Mouse (Mus musculus): ENCODE data around the gene Calhm4.
"Not testable (repeated sequence)": the region's sequence is repeated elsewhere in the genome, so short reads cannot be mapped to it uniquely, and the experiment has no call there.

Calhm4 gene

GRCm38 (mm10) chr10:34044210-34044609 is at the start of gene Calhm4:
TSS of gene Calhm4 (minus strand) at chr10:34044310.
- no peak for DNase-seq

DNA sequence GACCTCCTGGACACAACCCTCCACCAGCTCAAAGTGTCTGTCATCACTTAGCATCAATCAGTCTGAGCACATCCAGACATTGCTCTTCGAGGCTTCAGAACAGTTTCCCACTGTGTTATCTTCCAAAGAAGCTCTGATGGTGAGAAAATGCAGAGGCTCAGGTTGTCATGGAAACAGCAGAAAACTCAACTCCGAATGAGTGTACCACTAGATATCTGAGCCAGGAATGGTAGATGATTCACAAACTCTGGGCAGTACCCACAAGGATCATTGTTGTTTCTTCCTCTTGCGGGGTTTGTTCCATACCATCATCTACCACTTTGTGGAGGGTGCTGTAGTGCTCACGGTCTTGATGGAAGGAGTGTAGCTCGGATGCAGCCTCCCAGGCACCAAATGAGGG is 47.8 kb upstream of the Calhm4 start:
- DNase-seq = no peak

GRCm38 (mm10) chr10:34090481-34090880 is 46.4 kb upstream of the Calhm4 start:
- DNase-seq = no peak

GRCm38 (mm10) chr10:34089517-34089916 is 45.4 kb upstream of the Calhm4 start:
- no peak for DNase-seq

- DNase-seq = no peak
Measured at GRCm38 (mm10) chr10:34088515-34088914, 44.4 kb upstream of the Calhm4 start.

- DNase-seq = no peak
Measured at GRCm38 (mm10) chr10:34086514-34086913, 42.4 kb upstream of the Calhm4 start.

- DNase-seq = no peak
Measured at GRCm38 (mm10) chr10:34074522-34075200, 30.6 kb upstream of the Calhm4 start.

DNA sequence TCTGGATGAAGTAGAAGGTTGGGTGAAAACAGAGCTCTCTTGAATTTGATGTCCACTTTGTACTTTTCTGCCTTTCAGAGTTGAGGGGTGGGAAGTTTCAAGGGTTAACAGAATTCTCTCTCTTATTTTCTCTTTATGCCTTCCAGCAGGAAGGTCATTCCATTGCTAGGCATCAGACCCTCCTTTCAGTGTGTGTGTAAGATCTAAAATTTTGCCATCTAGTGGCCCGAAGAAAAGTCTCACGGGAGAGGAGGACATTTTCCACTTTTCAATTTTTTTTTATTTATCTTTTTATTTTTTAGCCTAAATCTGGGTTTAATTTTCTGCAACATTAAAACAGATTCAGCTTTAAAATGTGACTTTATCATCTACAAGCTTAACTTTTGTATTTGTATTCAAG is 27.5 kb upstream of the Calhm4 start:
- no peak for DNase-seq

DNA sequence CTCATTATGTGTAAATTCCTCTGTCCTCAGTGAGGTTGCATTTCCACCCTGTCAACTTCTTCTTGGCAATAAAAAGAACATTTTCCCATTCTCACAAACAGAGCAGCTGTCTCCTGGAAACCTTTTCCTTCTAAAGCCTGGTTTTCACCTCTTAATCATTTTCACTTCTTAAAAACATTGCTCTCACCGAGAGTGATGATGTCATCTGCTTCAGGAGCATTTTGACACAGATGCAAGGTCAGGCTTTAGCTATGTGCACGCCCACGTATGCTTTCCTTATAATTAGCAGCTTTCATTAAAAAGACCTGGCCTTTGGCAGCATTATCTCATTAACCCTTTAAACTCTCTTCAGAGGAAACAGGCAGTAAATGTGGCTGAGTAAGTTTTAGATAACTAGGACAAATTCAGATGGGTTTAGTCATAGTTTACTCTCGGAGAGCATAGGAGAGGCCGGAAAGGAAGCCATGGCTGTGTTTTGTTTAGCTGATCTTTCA is 26.9 kb upstream of the Calhm4 start:
- peak; percentile 4 for DNase-seq

GRCm38 (mm10) chr10:34069606-34070005 is 25.5 kb upstream of the Calhm4 start:
- no peak for DNase-seq

GRCm38 (mm10) chr10:34066591-34066990 is 22.5 kb upstream of the Calhm4 start:
- DNase-seq = no peak

GRCm38 (mm10) chr10:34053987-34054386 is 9.9 kb upstream of the Calhm4 start:
- no peak for DNase-seq

DNA sequence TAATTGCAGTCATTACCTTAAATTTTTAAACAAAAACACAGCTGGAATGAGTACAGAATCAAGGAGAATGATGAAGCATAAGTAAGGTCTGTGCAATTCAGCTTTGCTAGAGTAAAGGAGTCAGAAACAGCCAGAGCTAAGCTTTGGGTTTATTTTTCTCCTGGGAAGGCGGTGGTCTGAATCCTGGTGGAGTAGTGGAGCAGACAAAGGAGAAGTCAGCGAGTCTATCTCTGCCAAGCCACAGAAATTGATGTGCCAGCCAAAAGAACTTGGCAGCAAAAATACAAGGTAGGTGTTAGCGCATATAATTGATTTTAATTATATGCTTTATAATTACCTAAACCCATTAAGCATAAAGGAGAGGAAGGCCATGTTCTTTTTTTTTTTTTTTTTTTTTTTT is 6.7 kb downstream of the Calhm4 start, which contains the start of gene Trappc3l:
Trappc3l (plus strand) TSS at position 197 of the 400 bp plus-strand sequence.
- DNase-seq = no peak

DNA sequence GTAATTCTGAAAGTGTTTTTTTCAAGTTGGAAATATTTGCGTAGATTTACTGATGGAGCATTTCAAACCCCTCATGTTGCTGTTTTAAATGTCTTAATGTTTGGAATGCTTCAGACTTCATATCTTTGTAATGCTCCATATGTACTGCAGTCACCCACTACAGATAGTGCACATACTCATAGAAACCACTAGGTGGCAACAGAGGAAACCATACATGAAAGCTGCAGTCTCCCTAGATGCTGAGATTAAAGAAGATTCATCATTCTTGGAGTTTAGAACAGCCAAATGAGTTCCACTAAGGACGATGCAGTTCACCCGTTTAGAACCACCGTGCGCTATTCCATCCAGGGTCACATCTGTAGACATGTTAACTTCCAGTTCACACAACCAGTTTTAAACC is 7.5 kb downstream of the Calhm4 start:
- peak; percentile 68 for DNase-seq

GRCm38 (mm10) chr10:34033630-34034305 is 10.3 kb downstream of the Calhm4 start:
- DNase-seq = peak; percentile 80

DNA sequence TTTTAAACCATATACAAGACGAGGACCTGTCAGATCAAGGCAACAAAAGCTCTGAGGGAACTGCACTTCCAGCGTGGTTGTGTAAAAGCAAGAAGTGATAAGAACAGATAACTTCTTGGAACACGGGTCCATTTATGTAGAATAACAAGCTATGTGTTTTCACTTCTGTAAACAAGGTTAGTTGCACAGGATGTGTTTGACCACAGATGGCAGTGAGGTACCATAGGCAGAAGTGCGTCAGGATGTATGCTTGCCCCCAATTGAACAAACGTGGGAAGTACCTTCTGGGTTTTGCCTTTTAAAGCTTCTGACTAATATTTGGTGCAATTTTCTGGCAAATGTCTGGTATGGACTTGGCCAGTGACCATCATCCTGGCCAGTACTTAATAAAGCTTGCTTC is 13.8 kb downstream of the Calhm4 start:
- DNase-seq = no peak

DNA sequence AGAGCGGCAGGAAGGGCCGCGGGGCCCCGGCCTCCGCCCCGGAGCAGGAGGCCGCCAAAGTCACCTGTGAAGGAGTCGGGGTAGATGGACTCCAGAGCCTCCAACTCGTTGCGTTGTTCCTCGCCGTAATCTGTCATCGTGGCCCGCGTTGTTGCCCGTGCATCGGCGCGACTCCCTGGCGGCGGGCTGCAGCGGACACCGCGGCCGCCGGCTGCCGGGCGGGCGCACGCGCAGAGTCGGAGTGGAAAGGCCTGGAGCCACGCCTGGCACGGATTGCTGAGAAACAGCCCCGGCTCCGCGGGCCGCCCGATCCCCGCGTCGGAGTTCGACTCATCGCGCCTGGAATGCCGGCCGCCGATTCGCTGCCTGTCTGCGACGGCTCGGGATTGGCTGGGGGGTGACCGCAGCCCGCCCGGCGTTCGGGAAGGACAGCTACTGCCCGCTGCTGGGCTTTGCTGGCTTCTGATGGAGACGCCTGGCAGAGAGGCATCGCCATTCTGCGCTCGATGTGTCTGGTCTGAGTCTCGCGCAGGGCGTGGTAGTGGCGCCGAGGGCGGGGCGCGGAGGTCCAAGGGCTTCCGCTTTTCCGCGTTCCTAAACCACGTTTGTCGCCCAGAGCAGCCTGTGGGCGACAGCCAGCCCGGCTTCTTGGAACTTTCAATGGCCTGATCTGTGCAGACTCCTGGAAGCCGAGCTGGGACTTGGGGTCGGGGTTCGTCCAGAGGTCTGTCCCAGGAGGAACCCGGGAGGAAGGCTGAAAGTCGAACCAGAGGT is 24.6 kb downstream of the Calhm4 start, which contains the start of gene Rwdd1:
Rwdd1 (minus strand) TSS at position 323 of the 774 bp plus-strand sequence.
- peak; percentile 99 for DNase-seq

DNA sequence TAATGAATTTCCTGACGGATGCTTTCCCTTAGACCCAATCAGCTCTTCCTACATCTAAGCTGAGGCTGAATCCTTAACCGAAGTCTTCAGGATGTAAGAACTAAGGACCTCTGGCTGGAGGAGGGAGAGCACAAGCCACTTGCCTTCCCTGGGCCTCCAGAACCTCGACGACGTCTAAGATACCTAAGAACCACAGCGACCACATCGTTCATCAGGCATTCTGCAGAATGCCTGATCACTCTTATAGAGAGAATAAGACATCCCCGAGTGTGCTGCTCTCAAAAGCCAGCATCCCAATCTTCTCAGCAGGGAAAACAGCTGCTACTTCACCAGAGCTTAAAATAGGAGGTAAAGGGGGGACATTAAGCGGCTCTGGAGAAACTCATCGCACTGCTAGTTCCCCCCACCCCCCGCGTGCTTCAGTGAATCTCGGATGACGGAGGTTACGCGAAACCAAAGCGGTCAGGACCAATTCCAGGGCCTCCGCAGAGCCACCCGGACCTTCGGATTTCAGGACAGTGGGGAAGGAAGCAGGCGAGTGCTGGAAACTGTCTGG is 25.3 kb downstream of the Calhm4 start:
- no peak for DNase-seq

GRCm38 (mm10) chr10:34013241-34013640 is 30.9 kb downstream of the Calhm4 start:
- DNase-seq = no peak

DNA sequence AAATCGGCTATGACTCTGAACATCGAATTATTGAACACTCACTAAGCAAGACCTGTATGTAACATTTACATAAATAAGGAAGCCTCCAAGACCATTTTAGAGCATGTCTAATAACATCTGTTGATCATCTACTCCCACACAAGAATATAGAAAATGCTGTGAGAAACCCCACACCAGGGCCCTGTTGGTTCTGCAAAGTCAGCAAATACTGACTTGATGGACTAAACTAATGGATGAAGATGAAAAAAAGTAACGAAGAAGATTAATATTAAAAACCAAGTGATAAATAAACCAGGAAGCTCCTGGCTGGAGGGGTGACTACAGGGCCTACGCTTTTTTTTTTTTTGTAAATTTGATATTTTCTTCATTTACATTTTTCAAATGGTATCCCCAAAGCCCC is 31.5 kb downstream of the Calhm4 start:
- DNase-seq = no peak

- DNase-seq = no peak
Measured at GRCm38 (mm10) chr10:33998397-33998796, 45.7 kb downstream of the Calhm4 start.

- DNase-seq = not testable (repeated sequence)
Measured at GRCm38 (mm10) chr10:33996686-33997085, 47.4 kb downstream of the Calhm4 start.

Data from retina, postnatal 1 day (tissue).